Mouse (Mus musculus) lung, embryonic 15.5 days (tissue): Measurements from ENCODE around the gene Speer4d. TPM values are rescaled to one million over a fixed set of nuclear protein-coding genes. Genes with fewer than 3 reads are reported as not detected.

Experiments
- polyA plus RNA-seq: library from polyadenylated mRNA; unstranded; fragments of >200 nt; fragmentation: Nextera tagmentation; extraction: Ambion mirVana; gene quantifications from 2 replicates; pipeline ENCODE4 v1.2.1, GENCODE M21; 2015

Speer4d gene
- polyA plus RNA-seq, 1 experiment from 2014 or later = not detected

Other genes with a start within 250 kb of the Speer4d start
- gene Gm21149, start 142.5 kb upstream of the Speer4d start, polyA plus RNA-seq = 0.32 TPM in 1 of 2 replicates, not detected in the other
- gene Gm21190, start 89.8 kb upstream of the Speer4d start, polyA plus RNA-seq = not detected in 2 replicates
- gene Gm21083, start 41.7 kb upstream of the Speer4d start, polyA plus RNA-seq = not detected in 2 replicates
- not detected in 2 replicates for gene 4930572O03Rik, start 38.0 kb downstream of the Speer4d start, polyA plus RNA-seq
- not detected in 2 replicates for gene Speer4c, start 95.2 kb downstream of the Speer4d start, polyA plus RNA-seq